Mouse (Mus musculus) midbrain, embryonic 10.5 days (tissue): ENCODE data around the gene Pard3. TPM values are rescaled to one million over a fixed set of nuclear protein-coding genes. Genes with fewer than 3 reads are reported as not detected.
A peak's percentile ranks its signal among the peaks of the same experiment; 100 is the strongest.

Experiments
- DNase-seq: peaks from one replicate; pipeline ENCODE4 v3.0.0-alpha.2; 2017; ENCODE audit warnings: low spot score
- H3K27ac ChIP-seq: fragments of 300-500 bp; sonication (generic); replicated peaks from 2 replicates; pipeline ENCODE4 v1.5.1; 2016; ENCODE audit warnings: mild to moderate bottlenecking
- H3K27me3 ChIP-seq: fragments of 300-500 bp; sonication (generic); 2 replicates; pipeline ENCODE4 v1.6.1; 2016; ENCODE audit warnings: low read depth, mild to moderate bottlenecking; ENCODE audit not compliant: poor library complexity, severe bottlenecking
- H3K36me3 ChIP-seq: fragments of 300-500 bp; sonication (generic); 2 replicates; pipeline ENCODE4 v1.6.1; 2016; ENCODE audit warnings: mild to moderate bottlenecking, moderate library complexity
- H3K4me1 ChIP-seq: fragments of 300-500 bp; sonication (generic); 2 replicates; pipeline ENCODE4 v1.6.1; 2016
- H3K4me3 ChIP-seq: fragments of 300-500 bp; sonication (generic); 2 replicates; pipeline ENCODE4 v1.5.1; 2016; ENCODE audit warnings: mild to moderate bottlenecking, moderate library complexity
- H3K9me3 ChIP-seq: fragments of 300-500 bp; sonication (generic); replicated peaks from 2 replicates; pipeline ENCODE4 v1.6.1; 2016; ENCODE audit warnings: mild to moderate bottlenecking
- WGBS: fragments of 180-500 bp; shearing (Covaris S2); methylation state at CpG from one replicate; pipeline ENCODE4 v1.1.7; 2016; 5-methylcytosine and 5-hydroxymethylcytosine counted together
- polyA plus RNA-seq: library from polyadenylated mRNA; unstranded; fragments of >200 nt; fragmentation: Nextera tagmentation; extraction: Ambion mirVana; gene quantifications from 2 replicates; pipeline ENCODE4 v1.2.1, GENCODE M21; 2016

Gene Pard3
- polyA plus RNA-seq, 1 experiment from 2014 or later, result 25.1 TPM

DNA sequence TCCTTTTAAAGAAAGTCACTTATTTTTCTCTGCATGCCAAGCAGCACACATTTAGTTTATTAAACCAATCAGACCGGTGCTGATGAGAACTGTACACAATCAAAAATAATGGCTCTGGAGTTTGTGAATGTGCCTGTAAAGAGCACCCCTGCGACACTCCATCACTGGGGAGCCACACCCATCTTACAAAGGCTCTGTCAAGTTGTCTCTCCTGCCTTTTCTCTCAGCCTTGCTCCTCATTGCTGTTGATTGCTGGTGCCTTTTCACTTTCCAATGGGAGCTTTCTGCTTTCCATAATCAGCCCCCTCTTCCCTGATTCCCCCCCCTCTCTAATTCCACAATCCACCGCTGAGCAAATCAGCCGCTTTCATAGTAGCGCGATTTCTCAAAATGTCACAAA, 388.7 kb downstream of the Pard3 start:
- peaks cover 24% of the 10 kb centered on the region for H3K36me3 ChIP-seq
- no peaks in the 10 kb centered on the region for H3K27me3 ChIP-seq
- no peak overlapping the region for H3K4me3 ChIP-seq
- H3K9me3 ChIP-seq, result no peaks in the 10 kb centered on the region
- H3K4me1 ChIP-seq, result peaks cover 22% of the 10 kb centered on the region
- WGBS, result 90% methylated on average over 6 of the region's 6 CpGs
- H3K27ac ChIP-seq, result no peak overlapping the region
- DNase-seq, result no peak

DNA sequence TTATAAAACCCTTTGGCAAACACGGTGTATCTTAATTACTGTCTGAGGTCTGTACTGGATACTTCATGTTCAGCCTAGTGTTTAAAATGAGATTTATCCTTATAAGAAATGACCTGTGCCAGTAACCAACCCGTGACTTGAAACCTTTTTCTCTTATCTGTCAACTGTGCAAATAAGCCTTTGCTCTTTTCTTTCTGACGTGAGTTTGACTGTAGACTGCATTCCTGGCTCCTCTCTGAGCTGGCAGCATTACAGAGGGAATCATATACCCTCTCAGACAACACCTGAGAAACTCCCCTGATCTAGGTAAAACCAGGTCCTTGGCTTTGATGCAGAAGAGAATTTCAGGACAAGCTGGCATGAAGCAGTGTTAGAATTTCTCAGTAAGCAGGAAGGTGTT, 394.2 kb downstream of the Pard3 start:
- WGBS, result 81% methylated on average over 3 of the region's 3 CpGs
- no peak for DNase-seq
- no peaks in the 10 kb centered on the region for H3K9me3 ChIP-seq
- H3K27ac ChIP-seq, result no peak overlapping the region
- H3K36me3 ChIP-seq, result peaks cover 25% of the 10 kb centered on the region
- H3K4me1 ChIP-seq, result no peaks in the 10 kb centered on the region
- no peaks in the 10 kb centered on the region for H3K27me3 ChIP-seq
- no peak overlapping the region for H3K4me3 ChIP-seq

DNA sequence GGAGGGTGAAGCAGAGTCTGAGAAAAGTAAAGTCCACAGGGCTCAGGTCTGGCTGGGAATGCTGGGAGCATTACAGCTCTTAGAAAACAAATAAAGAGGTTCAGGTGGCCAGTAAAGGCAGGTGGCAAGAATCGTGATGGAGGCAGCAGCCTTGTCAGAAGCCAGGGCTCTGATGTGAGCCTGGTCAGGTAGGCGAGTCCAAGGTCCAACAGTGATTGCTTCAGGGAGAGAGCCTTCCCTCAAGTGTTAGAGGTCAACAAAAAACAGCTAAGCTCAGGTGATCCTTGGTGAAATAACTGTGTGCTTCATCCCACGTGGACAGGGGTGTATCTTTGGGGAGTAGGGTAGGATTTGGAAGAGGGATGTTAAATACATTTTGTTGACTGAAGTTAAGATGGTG, 397.5 kb downstream of the Pard3 start:
- H3K27ac ChIP-seq, result no peak overlapping the region
- peaks cover 12% of the 10 kb centered on the region; the same call in 1 of the 2 replicates for H3K36me3 ChIP-seq
- 89% methylated on average over 3 of the region's 3 CpGs for WGBS
- no peaks in the 10 kb centered on the region for H3K4me1 ChIP-seq
- DNase-seq, result no peak
- H3K27me3 ChIP-seq, result no peaks in the 10 kb centered on the region
- H3K4me3 ChIP-seq, result no peak overlapping the region
- H3K9me3 ChIP-seq, result no peaks in the 10 kb centered on the region

DNA sequence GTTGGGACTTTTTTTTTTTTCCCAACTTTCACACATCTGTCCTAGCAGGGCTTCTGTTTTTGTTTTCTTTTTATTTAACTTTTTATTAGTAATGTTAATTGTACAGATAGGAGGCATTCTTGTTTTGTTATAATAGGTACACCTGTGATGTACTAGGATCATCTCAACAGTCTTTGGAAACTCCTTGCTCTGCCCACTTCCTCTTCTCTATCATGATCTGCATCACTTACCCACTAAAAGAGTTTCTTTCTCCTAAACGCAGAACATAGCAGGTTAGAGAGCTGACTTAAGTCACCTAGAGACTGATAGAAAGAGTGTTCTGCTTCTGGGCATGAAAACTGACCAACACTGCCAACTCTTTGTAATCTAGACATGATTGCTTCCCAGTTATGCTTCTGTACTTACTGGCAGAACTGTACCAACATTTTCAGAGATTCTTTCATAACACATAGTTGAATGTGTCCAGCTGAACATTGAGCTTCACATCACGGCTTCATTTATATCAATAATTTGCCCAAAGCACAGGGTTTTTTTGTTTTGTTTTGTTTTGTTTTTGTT, 398.8 kb downstream of the Pard3 start:
- no peak for DNase-seq
- Histone ChIP-seq H3K27ac (no peak overlapping the region), H3K9me3 (no peaks in the 10 kb centered on the region), H3K27me3 (no peaks in the 10 kb centered on the region), H3K4me1 (no peaks in the 10 kb centered on the region), H3K4me3 (no peak overlapping the region), H3K36me3 (peaks cover 12% of the 10 kb centered on the region; the same call in 1 of the 2 replicates)
- 89% methylated on average over 2 of the region's 2 CpGs for WGBS

DNA sequence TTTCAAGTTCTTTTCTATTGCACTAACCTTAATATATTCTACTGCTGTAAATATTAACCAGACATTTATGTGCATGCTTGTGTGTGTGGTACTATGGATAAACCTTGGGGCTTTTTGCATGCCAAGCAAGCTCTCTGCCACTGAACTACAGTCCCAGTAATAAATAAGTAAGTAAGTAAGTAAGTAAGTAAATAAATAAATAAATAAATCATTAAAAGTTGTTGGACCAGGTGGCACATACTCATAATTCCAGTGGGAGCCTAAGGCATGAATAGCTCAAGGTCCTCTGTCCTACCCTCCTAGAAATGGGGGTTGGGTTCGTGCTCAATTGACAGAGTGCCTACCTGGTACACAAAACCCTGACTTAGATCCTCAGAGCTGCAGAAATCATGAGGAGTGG, 400.6 kb downstream of the Pard3 start:
- H3K9me3 ChIP-seq, result no peaks in the 10 kb centered on the region
- peaks cover 12% of the 10 kb centered on the region; the same call in 1 of the 2 replicates for H3K36me3 ChIP-seq
- no peaks in the 10 kb centered on the region for H3K27me3 ChIP-seq
- H3K4me3 ChIP-seq, result no peak overlapping the region
- no peak overlapping the region for H3K27ac ChIP-seq
- no peak for DNase-seq
- 92% methylated on average over 1 of the region's 1 CpGs for WGBS
- H3K4me1 ChIP-seq, result no peaks in the 10 kb centered on the region

DNA sequence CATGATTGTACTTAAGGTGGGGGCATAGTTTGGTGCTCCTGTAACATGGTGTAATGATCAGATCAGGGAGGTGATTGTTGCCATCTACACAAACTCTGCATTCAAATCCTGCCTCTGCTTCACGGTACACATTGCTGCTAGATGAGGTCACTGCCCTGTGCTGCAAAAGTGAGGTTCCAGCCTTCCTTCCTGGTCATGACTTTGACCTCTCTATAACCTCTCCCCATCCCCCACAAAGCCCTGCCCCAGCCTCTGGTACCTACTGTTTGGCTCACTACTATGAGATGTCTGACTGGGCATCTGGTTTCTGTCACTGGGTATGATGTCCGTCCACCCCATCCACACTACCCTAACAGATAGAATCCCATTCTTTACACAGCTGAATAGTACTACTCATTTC, 408.5 kb downstream of the Pard3 start:
- WGBS, result 88% methylated on average over 2 of the region's 2 CpGs
- H3K27me3 ChIP-seq, result no peaks in the 10 kb centered on the region
- no peak overlapping the region for H3K4me3 ChIP-seq
- H3K4me1 ChIP-seq, result no peaks in the 10 kb centered on the region
- H3K36me3 ChIP-seq, result peaks cover 20% of the 10 kb centered on the region
- no peaks in the 10 kb centered on the region for H3K9me3 ChIP-seq
- no peak overlapping the region for H3K27ac ChIP-seq
- DNase-seq, result no peak

- DNase-seq, result no peak
- Histone ChIP-seq H3K27me3 (no peaks in the 10 kb centered on the region), H3K4me1 (peaks cover 5% of the 10 kb centered on the region), H3K27ac (no peak overlapping the region), H3K9me3 (no peaks in the 10 kb centered on the region), H3K4me3 (no peak overlapping the region), H3K36me3 (peaks cover 14% of the 10 kb centered on the region)
- 97% methylated on average over 2 of the region's 2 CpGs for WGBS
Observed at GRCm38 (mm10) chr8:127480003-127480402, 416.3 kb downstream of the Pard3 start.

DNA sequence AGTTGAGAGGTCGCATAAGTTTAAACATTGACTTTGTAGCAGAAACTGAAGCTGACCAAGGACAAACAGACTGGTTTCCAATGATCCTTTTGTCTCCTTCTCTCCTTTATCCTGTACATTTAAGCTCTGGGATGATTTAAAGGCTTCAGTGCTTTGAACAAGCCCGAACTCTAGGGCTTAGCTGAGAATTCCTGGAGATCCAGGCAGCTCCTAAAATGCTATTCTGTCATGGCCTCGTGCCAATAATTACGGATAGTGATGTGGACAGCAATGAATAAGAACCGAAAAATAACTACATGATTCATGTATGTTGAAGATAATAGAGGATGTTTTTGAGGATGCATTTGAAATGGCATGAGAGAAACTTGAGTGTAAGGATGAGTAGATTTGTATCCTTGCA, 421.9 kb downstream of the Pard3 start:
- peaks cover 20% of the 10 kb centered on the region for H3K4me1 ChIP-seq
- H3K9me3 ChIP-seq, result no peaks in the 10 kb centered on the region
- H3K4me3 ChIP-seq, result no peak overlapping the region
- H3K27ac ChIP-seq, result no peak overlapping the region
- WGBS, result 67% methylated on average over 5 of the region's 5 CpGs
- H3K36me3 ChIP-seq, result no peaks in the 10 kb centered on the region
- DNase-seq, result no peak
- H3K27me3 ChIP-seq, result no peaks in the 10 kb centered on the region

GRCm38 (mm10) chr8:127491963-127492362, 428.3 kb downstream of the Pard3 start:
- WGBS, result 66% methylated on average over 6 of the region's 6 CpGs
- Histone ChIP-seq H3K27ac (no peak overlapping the region), H3K27me3 (peaks cover 21% of the 10 kb centered on the region; the same call in 1 of the 2 replicates), H3K4me1 (peaks cover 28% of the 10 kb centered on the region), H3K9me3 (no peaks in the 10 kb centered on the region), H3K4me3 (no peak overlapping the region), H3K36me3 (no peaks in the 10 kb centered on the region)
- no peak for DNase-seq

GRCm38 (mm10) chr8:127495226-127495780, 431.6 kb downstream of the Pard3 start:
- Histone ChIP-seq H3K4me3 (no peak overlapping the region), H3K4me1 (peaks cover 49% of the 10 kb centered on the region), H3K27me3 (peaks cover 22% of the 10 kb centered on the region; the same call in 1 of the 2 replicates), H3K9me3 (no peaks in the 10 kb centered on the region), H3K27ac (no peak overlapping the region), H3K36me3 (no peaks in the 10 kb centered on the region)
- peak; percentile 47 for DNase-seq
- WGBS, result 56% methylated on average over 4 of the region's 4 CpGs

- no peak overlapping the region for H3K4me3 ChIP-seq
- H3K27ac ChIP-seq, result peak overlapping the region; percentile 75
- peaks cover 51% of the 10 kb centered on the region for H3K4me1 ChIP-seq
- H3K27me3 ChIP-seq, result peaks cover 20% of the 10 kb centered on the region; the same call in 1 of the 2 replicates
- peak; percentile 44 for DNase-seq
- no peaks in the 10 kb centered on the region for H3K36me3 ChIP-seq
- no peaks in the 10 kb centered on the region for H3K9me3 ChIP-seq
- WGBS, result 18% methylated on average over 13 of the region's 13 CpGs
Observed at GRCm38 (mm10) chr8:127498997-127499719, 435.5 kb downstream of the Pard3 start.

- Histone ChIP-seq H3K4me3 (no peak overlapping the region), H3K27me3 (peaks cover 17% of the 10 kb centered on the region; the same call in 1 of the 2 replicates), H3K27ac (peak overlapping the region; percentile 75), H3K9me3 (no peaks in the 10 kb centered on the region), H3K36me3 (no peaks in the 10 kb centered on the region), H3K4me1 (peaks cover 51% of the 10 kb centered on the region)
- no peak for DNase-seq
- 73% methylated on average over 13 of the region's 13 CpGs for WGBS
Observed at GRCm38 (mm10) chr8:127499720-127500114, 436.0 kb downstream of the Pard3 start.

DNA sequence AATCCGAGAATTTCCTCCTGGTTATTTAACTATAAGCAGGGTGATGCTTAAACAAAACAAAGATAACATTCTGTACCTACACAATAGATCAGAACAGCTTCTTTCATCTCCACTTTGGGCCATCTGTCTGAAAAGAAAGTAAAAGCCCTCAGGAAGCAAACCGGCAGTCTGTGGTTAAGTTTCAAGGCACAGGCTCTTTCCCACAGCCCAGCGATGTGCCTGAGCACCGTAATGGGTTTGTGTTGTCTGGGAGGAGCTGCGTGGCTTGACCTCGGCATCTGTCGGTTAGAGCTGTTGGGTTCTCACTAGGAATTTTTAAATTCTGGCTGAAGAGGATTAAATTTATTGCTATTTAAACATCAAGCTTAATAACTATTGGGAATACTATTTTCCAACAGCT, 436.5 kb downstream of the Pard3 start:
- no peaks in the 10 kb centered on the region for H3K9me3 ChIP-seq
- H3K27me3 ChIP-seq, result peaks cover 17% of the 10 kb centered on the region; the same call in 1 of the 2 replicates
- WGBS, result 12% methylated on average over 7 of the region's 7 CpGs
- peak; percentile 28 for DNase-seq
- H3K4me3 ChIP-seq, result 0 out of 2 replicates have a peak overlapping the region, but pooled peaks have one; percentile 14
- peaks cover 48% of the 10 kb centered on the region for H3K4me1 ChIP-seq
- H3K36me3 ChIP-seq, result no peaks in the 10 kb centered on the region
- peak overlapping the region; percentile 75 for H3K27ac ChIP-seq
